Mouse (Mus musculus) kidney, embryonic 16.5 days (tissue): ENCODE results near the gene Srrm3. TPM values are rescaled to one million over a fixed set of nuclear protein-coding genes. Genes with fewer than 3 reads are reported as not detected.

Experiments used
- ATAC-seq: fragments of 200-750 bp; cut with Nextera tagmentation; 2 replicates; pipeline ENCODE4 v1.8.0; 2017; ENCODE audit warnings: moderate TSS enrichment; ENCODE audit not compliant: low FRiP score, low TSS enrichment
- H3K27ac ChIP-seq: fragments of 300-500 bp; sonication (generic); 2 replicates; pipeline ENCODE4 v1.5.1; 2014; ENCODE audit warnings: low read length
- H3K27me3 ChIP-seq: fragments of 300-500 bp; sonication (generic); 2 replicates; pipeline ENCODE4 v1.6.1; 2014; ENCODE audit warnings: low read length, control low read depth, mixed read lengths; ENCODE audit not compliant: insufficient read depth
- H3K36me3 ChIP-seq: fragments of 300-500 bp; sonication (generic); 2 replicates; pipeline ENCODE4 v1.6.1; 2014; ENCODE audit warnings: low read length, control low read depth, mixed read lengths; ENCODE audit not compliant: insufficient read depth
- H3K4me1 ChIP-seq: fragments of 300-500 bp; sonication (generic); 2 replicates; pipeline ENCODE4 v1.6.1; 2014; ENCODE audit warnings: low read length, control low read depth, mixed read lengths; ENCODE audit not compliant: insufficient read depth
- H3K4me2 ChIP-seq: fragments of 300-500 bp; sonication (generic); replicated peaks from 2 replicates; pipeline ENCODE4 v1.6.1; 2014; ENCODE audit warnings: low read depth, low read length
- H3K4me3 ChIP-seq: fragments of 300-500 bp; sonication (generic); 2 replicates; pipeline ENCODE4 v1.5.1; 2014; ENCODE audit warnings: mild to moderate bottlenecking, low read length
- H3K9ac ChIP-seq: fragments of 300-500 bp; sonication (generic); replicated peaks from 2 replicates; pipeline ENCODE4 v1.6.1; 2014; ENCODE audit warnings: low read length
- H3K9me3 ChIP-seq: fragments of 300-500 bp; sonication (generic); 2 replicates; pipeline ENCODE4 v1.6.1; 2016; ENCODE audit warnings: low read length, control low read depth
- WGBS: fragments of 180-500 bp; shearing (Covaris S2); extraction: QIAGEN DNeasy Blood & Tissue Kit; methylation state at CpG from one replicate; pipeline ENCODE4 v1.1.7; 2014; 5-methylcytosine and 5-hydroxymethylcytosine counted together
- polyA plus RNA-seq: library from polyadenylated mRNA; unstranded; fragments of >200 nt; fragmentation: Nextera tagmentation; extraction: Ambion mirVana; gene quantifications from 2 replicates; pipeline ENCODE4 v1.2.1, GENCODE M21; 2015

Gene Srrm3
- polyA plus RNA-seq, 1 experiment from 2014 or later: 0.27 TPM

DNA sequence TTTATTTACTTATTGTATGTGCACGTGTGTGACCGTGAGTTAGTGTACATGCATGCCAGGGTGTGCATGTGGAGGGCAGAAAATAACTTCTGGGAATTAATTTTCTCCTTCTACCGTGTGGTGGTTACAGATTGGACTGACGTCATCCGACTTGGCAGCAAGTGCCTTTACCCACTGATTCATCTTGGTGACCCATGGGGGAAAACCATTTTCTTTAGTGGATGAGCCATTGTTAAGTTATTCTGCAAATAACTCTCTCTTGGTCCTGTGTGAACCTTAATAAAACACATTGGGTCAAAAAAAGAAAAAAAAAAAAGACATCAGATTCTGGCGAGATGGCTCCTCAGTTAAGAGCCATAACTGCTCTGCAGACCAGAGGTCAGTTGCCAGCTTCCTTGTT, 35.0 kb downstream of the Srrm3 start:
- Histone ChIP-seq H3K4me3 (no peak overlapping the region), H3K36me3 (no peaks in the 10 kb centered on the region), H3K4me2 (no peak overlapping the region), H3K9me3 (no peaks in the 10 kb centered on the region), H3K9ac (no peak overlapping the region), H3K4me1 (no peaks in the 10 kb centered on the region), H3K27me3 (no peaks in the 10 kb centered on the region), H3K27ac (no peak overlapping the region)
- no peak for ATAC-seq
- 71% methylated on average over 6 of the region's 6 CpGs for WGBS

DNA sequence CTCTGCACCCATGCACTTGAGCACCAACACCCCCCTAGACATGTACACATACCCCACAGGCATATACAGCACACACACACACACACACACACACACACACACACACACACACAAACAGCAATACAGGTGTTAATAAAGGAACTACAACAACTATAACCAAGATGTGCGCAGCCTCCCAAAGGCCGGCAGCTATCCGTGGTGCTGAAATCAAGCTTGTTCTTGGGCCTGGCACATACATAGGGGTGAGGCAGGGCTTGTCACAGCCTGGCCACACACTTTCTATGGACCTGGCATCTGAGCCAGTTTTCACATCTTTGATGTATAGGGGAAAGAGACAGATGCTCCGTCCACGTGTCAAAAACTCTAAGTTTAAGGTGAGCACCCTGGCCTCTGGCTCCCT, 36.7 kb downstream of the Srrm3 start:
- H3K36me3 ChIP-seq: no peaks in the 10 kb centered on the region
- H3K27ac ChIP-seq: no peak overlapping the region
- H3K4me2 ChIP-seq: no peak overlapping the region
- ATAC-seq: no peak
- H3K4me1 ChIP-seq: no peaks in the 10 kb centered on the region
- no peak overlapping the region for H3K4me3 ChIP-seq
- no peaks in the 10 kb centered on the region for H3K27me3 ChIP-seq
- H3K9me3 ChIP-seq: peaks cover 4% of the 10 kb centered on the region; the same call in 1 of the 2 replicates
- H3K9ac ChIP-seq: no peak overlapping the region
- WGBS: 21% methylated on average over 5 of the region's 5 CpGs

DNA sequence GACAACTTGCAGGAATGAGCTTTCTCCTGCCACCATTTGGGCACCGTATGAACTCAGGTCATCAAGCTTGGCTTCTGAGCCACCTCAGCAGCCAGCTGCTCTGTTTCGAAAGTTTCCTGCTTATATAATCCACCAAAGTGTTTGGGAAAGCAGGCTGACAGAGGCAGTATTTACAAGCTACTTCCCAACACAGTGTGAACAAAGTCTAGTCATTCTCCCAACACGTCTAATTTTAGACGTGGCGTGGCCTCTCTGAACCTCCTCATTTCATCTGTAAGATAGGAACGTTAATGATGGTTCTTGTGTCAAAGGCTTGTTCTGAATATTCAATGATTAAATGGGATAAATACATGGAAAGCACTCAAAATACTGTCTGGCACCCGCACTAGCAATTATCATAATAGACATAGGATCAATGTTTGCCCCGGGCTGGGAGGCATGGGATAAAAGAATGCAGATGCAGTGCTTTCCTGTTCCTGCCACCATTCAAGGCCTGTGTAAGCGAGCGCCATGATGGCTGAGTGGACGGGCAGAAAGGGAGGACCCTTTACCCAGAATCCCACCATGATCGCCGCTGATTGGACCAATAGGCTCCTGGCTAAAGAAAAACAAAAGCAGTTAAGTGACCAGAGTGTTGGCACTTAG, 39.1 kb downstream of the Srrm3 start:
- WGBS: 77% methylated on average over 13 of the region's 13 CpGs
- ATAC-seq: no peak
- Histone ChIP-seq H3K4me2 (no peak overlapping the region), H3K27me3 (peaks cover 15% of the 10 kb centered on the region), H3K27ac (no peak overlapping the region), H3K4me3 (no peak overlapping the region), H3K4me1 (peaks cover 1% of the 10 kb centered on the region; the same call in 1 of the 2 replicates), H3K9me3 (peaks cover 4% of the 10 kb centered on the region; the same call in 1 of the 2 replicates), H3K36me3 (no peaks in the 10 kb centered on the region), H3K9ac (no peak overlapping the region)

GRCm38 (mm10) chr5:135847460-135847859, 40.8 kb downstream of the Srrm3 start:
- no peak for ATAC-seq
- peaks cover 13% of the 10 kb centered on the region for H3K4me1 ChIP-seq
- 77% methylated on average over 4 of the region's 4 CpGs for WGBS
- H3K27ac ChIP-seq: no peak overlapping the region
- H3K9ac ChIP-seq: no peak overlapping the region
- H3K36me3 ChIP-seq: no peaks in the 10 kb centered on the region
- peaks cover 31% of the 10 kb centered on the region for H3K27me3 ChIP-seq
- no peak overlapping the region for H3K4me3 ChIP-seq
- peaks cover 4% of the 10 kb centered on the region; the same call in 1 of the 2 replicates for H3K9me3 ChIP-seq
- no peak overlapping the region for H3K4me2 ChIP-seq

- no peak for ATAC-seq
- no peak overlapping the region for H3K9ac ChIP-seq
- no peak overlapping the region for H3K4me3 ChIP-seq
- H3K36me3 ChIP-seq: no peaks in the 10 kb centered on the region
- peaks cover 35% of the 10 kb centered on the region for H3K27me3 ChIP-seq
- peaks cover 4% of the 10 kb centered on the region; the same call in 1 of the 2 replicates for H3K9me3 ChIP-seq
- H3K4me2 ChIP-seq: no peak overlapping the region
- no peak overlapping the region for H3K27ac ChIP-seq
- 71% methylated on average over 3 of the region's 3 CpGs for WGBS
- peaks cover 13% of the 10 kb centered on the region for H3K4me1 ChIP-seq
Measured at GRCm38 (mm10) chr5:135847881-135848280, 41.2 kb downstream of the Srrm3 start.

DNA sequence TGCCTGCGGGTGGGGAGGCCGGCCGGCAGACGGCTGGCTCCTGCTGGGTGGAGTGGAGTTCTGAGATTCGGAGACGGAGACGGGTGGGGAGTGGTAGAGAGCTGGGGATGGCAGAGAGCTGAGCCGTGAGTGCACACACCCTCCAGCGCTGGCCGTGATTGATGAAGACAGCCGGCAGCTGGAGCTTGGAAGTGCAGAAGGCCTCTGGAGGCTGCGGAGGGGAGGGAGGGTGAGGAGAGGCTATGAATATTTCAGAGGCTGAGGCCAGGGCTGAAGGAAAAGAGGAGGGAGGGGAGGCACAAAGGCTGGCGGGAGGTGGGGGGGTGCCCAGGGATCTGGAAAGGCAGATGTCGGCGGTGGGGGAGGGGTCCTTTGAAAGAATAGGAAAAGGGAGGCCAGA, 44.3 kb downstream of the Srrm3 start:
- ATAC-seq: peak; percentile 83
- H3K9ac ChIP-seq: no peak overlapping the region
- no peak overlapping the region for H3K4me3 ChIP-seq
- under 1% methylated on average over 15 of the region's 15 CpGs for WGBS
- no peaks in the 10 kb centered on the region for H3K36me3 ChIP-seq
- H3K4me2 ChIP-seq: 0 out of 2 replicates have a peak overlapping the region, but pooled peaks have one; percentile 6
- H3K4me1 ChIP-seq: peaks cover 13% of the 10 kb centered on the region
- H3K9me3 ChIP-seq: peaks cover 4% of the 10 kb centered on the region; the same call in 1 of the 2 replicates
- H3K27ac ChIP-seq: no peak overlapping the region
- peaks cover 63% of the 10 kb centered on the region for H3K27me3 ChIP-seq

GRCm38 (mm10) chr5:135851481-135851880, 44.8 kb downstream of the Srrm3 start:
- no peak overlapping the region for H3K9ac ChIP-seq
- peaks cover 13% of the 10 kb centered on the region for H3K4me1 ChIP-seq
- no peak for ATAC-seq
- H3K4me2 ChIP-seq: 0 out of 2 replicates have a peak overlapping the region, but pooled peaks have one; percentile 6
- 5% methylated on average over 14 of the region's 14 CpGs for WGBS
- peaks cover 68% of the 10 kb centered on the region for H3K27me3 ChIP-seq
- no peaks in the 10 kb centered on the region for H3K36me3 ChIP-seq
- H3K9me3 ChIP-seq: peaks cover 4% of the 10 kb centered on the region; the same call in 1 of the 2 replicates
- H3K27ac ChIP-seq: no peak overlapping the region
- no peak overlapping the region for H3K4me3 ChIP-seq

- peaks cover 77% of the 10 kb centered on the region for H3K27me3 ChIP-seq
- H3K9me3 ChIP-seq: peaks cover 4% of the 10 kb centered on the region; the same call in 1 of the 2 replicates
- H3K36me3 ChIP-seq: no peaks in the 10 kb centered on the region
- no peak overlapping the region for H3K4me3 ChIP-seq
- peaks cover 13% of the 10 kb centered on the region for H3K4me1 ChIP-seq
- H3K27ac ChIP-seq: no peak overlapping the region
- 3% methylated on average over 10 of the region's 10 CpGs for WGBS
- H3K4me2 ChIP-seq: peak overlapping the region; percentile 26; the same call in 1 of the 2 replicates
- H3K9ac ChIP-seq: no peak overlapping the region
- no peak for ATAC-seq
Measured at GRCm38 (mm10) chr5:135852421-135852820, 45.7 kb downstream of the Srrm3 start.

DNA sequence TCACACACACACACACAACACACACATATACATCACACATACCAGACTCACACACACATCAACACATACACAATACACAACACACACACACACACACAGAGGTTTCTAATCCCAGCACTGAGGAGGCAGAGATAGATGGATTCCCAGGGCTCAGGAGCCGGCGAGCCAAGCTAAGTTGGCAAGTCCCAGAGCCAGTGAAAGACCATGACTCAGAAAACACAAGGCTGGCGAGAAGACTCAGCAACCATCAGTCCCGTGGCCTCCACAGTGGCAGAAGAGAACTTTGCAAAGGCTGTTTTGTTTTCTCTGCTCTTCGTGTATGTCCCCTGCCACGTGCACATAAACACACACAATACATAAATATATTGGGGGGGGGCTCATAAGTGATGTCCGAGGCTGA, 47.0 kb downstream of the Srrm3 start:
- Histone ChIP-seq H3K27ac (no peak overlapping the region), H3K36me3 (no peaks in the 10 kb centered on the region), H3K4me3 (no peak overlapping the region), H3K27me3 (peaks cover 90% of the 10 kb centered on the region), H3K9me3 (no peaks in the 10 kb centered on the region), H3K4me1 (peaks cover 13% of the 10 kb centered on the region), H3K4me2 (no peak overlapping the region), H3K9ac (no peak overlapping the region)
- ATAC-seq: no peak
- WGBS: 64% methylated on average over 7 of the region's 7 CpGs

DNA sequence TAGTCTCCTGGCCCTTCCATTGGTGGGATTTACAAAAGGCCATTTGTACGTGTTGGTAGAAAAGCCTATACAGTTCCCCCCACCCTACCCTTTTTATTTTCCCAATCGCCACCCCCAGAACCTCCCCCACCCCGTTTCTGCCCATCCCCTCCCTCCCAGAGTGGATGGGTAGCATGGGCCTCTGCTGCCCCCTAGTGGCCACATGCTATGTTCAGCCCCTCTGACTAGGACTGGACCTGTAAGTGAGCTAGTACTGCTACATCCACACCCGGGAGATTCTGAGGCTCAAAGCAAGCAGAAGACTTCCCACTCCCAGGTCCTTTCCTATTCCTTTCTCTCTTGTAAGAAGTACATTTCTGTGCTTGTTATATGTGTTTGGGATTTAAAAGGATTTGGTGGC, 48.5 kb downstream of the Srrm3 start:
- no peak overlapping the region for H3K4me3 ChIP-seq
- H3K9ac ChIP-seq: no peak overlapping the region
- peaks cover 84% of the 10 kb centered on the region for H3K27me3 ChIP-seq
- no peak overlapping the region for H3K27ac ChIP-seq
- H3K9me3 ChIP-seq: no peaks in the 10 kb centered on the region
- H3K4me2 ChIP-seq: no peak overlapping the region
- WGBS: 0% methylated on average over 4 of the region's 4 CpGs
- H3K4me1 ChIP-seq: peaks cover 13% of the 10 kb centered on the region
- ATAC-seq: peak; percentile 68
- no peaks in the 10 kb centered on the region for H3K36me3 ChIP-seq
